Mouse (Mus musculus) hindbrain, embryonic 16.5 days (tissue): Measurements from ENCODE around the gene Itm2b. TPM values are rescaled to one million over a fixed set of nuclear protein-coding genes. Genes with fewer than 3 reads are reported as not detected.

Experiments used
- ATAC-seq: fragments of 200-750 bp; cut with Nextera tagmentation; 2 replicates; pipeline ENCODE4 v1.8.0; 2017; ENCODE audit warnings: moderate TSS enrichment, moderate library complexity
- H3K27ac ChIP-seq: fragments of 300-500 bp; sonication (generic); 2 replicates; pipeline ENCODE4 v1.5.1; 2014; ENCODE audit warnings: low read depth, mild to moderate bottlenecking, control low read depth, low read length, moderate library complexity
- H3K27me3 ChIP-seq: fragments of 300-500 bp; sonication (generic); replicated peaks from 2 replicates; pipeline ENCODE4 v1.6.1; 2014; ENCODE audit warnings: low read length; ENCODE audit not compliant: control insufficient read depth, insufficient read depth
- H3K36me3 ChIP-seq: fragments of 300-500 bp; sonication (generic); 2 replicates; pipeline ENCODE4 v1.6.1; 2014; ENCODE audit warnings: mild to moderate bottlenecking, low read length, moderate library complexity, mixed read lengths; ENCODE audit not compliant: control insufficient read depth, insufficient read depth
- H3K4me1 ChIP-seq: fragments of 300-500 bp; sonication (generic); 2 replicates; pipeline ENCODE4 v1.6.1; 2014; ENCODE audit warnings: low read depth, low read length; ENCODE audit not compliant: control insufficient read depth, insufficient read depth
- H3K4me2 ChIP-seq: fragments of 300-500 bp; sonication (generic); 2 replicates; pipeline ENCODE4 v1.6.1; 2014; ENCODE audit warnings: mild to moderate bottlenecking, low read length, control low read depth, moderate library complexity
- H3K4me3 ChIP-seq: fragments of 300-500 bp; sonication (generic); 2 replicates; pipeline ENCODE4 v1.5.1; 2014; ENCODE audit warnings: mild to moderate bottlenecking, low read length, control low read depth, moderate library complexity
- H3K9ac ChIP-seq: fragments of 300-500 bp; sonication (generic); 2 replicates; pipeline ENCODE4 v1.6.1; 2014; ENCODE audit warnings: low read depth, mild to moderate bottlenecking, control low read depth, low read length, moderate library complexity
- H3K9me3 ChIP-seq: fragments of 300-500 bp; sonication (generic); 2 replicates; pipeline ENCODE4 v1.6.1; 2014; ENCODE audit warnings: mild to moderate bottlenecking, low read length, moderate library complexity; ENCODE audit not compliant: control insufficient read depth
- WGBS: fragments of 180-500 bp; shearing (Covaris S2); extraction: QIAGEN DNeasy Blood & Tissue Kit; methylation state at CpG from one replicate; pipeline ENCODE4 v1.1.7; 2014; 5-methylcytosine and 5-hydroxymethylcytosine counted together
- polyA plus RNA-seq: library from polyadenylated mRNA; unstranded; fragments of >200 nt; fragmentation: Nextera tagmentation; extraction: Ambion mirVana; gene quantifications from 2 replicates; pipeline ENCODE4 v1.2.1, GENCODE M21; 2015

Itm2b gene
- polyA plus RNA-seq, 1 experiment from 2014 or later: 849 TPM

DNA sequence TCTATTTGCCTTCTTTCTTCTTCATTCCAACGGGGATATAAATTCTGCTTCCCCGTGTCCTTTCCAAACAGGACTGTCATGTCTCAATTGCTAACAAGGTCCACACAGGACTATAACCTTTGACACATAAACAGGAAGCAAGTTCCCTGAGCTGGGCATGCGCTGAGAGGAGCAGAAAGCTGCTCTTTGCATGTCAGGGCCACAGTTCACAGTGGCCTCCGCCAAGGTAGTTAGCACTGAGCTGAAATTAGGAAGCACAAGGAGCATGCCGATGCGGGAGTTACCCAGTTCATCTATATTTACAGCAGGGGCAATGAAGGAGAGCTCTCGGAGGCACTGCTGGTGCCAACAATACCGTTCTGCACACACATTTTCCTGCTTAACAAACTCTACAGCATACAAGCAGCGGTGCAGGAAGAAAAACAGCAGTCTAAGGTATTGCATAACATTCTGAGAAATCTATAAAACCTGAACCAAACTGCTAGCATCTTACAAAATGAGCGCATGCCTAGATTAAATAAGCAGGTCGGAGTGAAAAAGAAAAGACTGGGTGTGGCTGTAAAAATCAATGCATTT is 10.7 kb downstream of the Itm2b start:
- peaks cover 3% of the 10 kb centered on the region for H3K4me1 ChIP-seq

DNA sequence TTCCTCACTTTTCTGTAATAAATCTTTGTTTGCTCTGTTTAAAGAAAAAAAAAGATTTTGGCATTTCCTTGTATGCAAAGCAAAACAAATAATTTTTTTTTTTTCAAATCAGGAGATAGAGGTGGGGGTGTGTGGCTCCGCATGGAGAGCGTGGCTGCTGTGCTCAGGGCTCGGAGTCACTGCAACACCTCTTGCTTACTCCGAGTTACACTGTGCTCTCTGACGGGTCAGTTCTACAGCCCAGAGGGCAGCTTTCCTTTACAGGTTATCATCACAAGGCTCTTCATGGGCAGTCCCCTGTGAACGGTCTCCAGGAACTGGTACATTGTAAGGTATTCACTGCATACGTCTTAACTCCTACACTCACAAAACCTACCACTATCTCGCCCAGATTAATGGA is 11.5 kb downstream of the Itm2b start:
- no peak overlapping the region for H3K27ac ChIP-seq
- 83% methylated on average over 8 of the region's 8 CpGs for WGBS
- no peak overlapping the region for H3K4me3 ChIP-seq
- no peaks in the 10 kb centered on the region for H3K9me3 ChIP-seq
- no peaks in the 10 kb centered on the region for H3K36me3 ChIP-seq
- no peak for ATAC-seq
- H3K4me2 ChIP-seq: no peak overlapping the region
- peaks cover 3% of the 10 kb centered on the region for H3K4me1 ChIP-seq
- H3K9ac ChIP-seq: no peak overlapping the region
- no peaks in the 10 kb centered on the region for H3K27me3 ChIP-seq

More for the DNA sequence above, 10.7 kb downstream of the Itm2b start:
- Histone ChIP-seq H3K4me2 (no peak overlapping the region), H3K27ac (no peak overlapping the region), H3K27me3 (no peaks in the 10 kb centered on the region), H3K36me3 (peaks cover 2% of the 10 kb centered on the region; the same call in 1 of the 2 replicates), H3K9ac (no peak overlapping the region), H3K9me3 (no peaks in the 10 kb centered on the region), H3K4me3 (no peak overlapping the region)
- ATAC-seq: no peak
- 70% methylated on average over 11 of the region's 11 CpGs for WGBS

DNA sequence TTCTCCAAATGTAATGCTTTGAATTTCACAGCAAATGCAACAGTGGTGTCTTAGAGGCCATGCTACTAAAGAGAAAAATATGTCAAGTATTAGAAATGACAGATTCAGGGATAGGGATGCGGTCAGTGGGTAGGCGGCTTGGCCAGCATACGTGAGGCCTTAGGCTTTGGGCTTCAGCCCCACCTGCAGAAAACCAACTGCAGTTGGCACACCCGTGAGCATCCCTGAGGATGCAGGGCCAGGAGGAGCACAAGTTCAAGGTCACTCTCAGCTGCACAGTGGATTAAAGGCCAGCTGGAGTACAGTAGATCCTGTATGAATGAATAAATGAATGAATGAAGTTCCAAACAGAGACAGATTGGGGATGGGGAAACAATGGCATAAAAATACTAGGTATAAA is 12.1 kb downstream of the Itm2b start:
- Histone ChIP-seq H3K9ac (no peak overlapping the region), H3K4me1 (peaks cover 3% of the 10 kb centered on the region), H3K9me3 (no peaks in the 10 kb centered on the region), H3K36me3 (peaks cover 1% of the 10 kb centered on the region), H3K27me3 (no peaks in the 10 kb centered on the region), H3K4me2 (no peak overlapping the region), H3K27ac (no peak overlapping the region), H3K4me3 (no peak overlapping the region)
- no peak for ATAC-seq
- WGBS: 89% methylated on average over 4 of the region's 4 CpGs

DNA sequence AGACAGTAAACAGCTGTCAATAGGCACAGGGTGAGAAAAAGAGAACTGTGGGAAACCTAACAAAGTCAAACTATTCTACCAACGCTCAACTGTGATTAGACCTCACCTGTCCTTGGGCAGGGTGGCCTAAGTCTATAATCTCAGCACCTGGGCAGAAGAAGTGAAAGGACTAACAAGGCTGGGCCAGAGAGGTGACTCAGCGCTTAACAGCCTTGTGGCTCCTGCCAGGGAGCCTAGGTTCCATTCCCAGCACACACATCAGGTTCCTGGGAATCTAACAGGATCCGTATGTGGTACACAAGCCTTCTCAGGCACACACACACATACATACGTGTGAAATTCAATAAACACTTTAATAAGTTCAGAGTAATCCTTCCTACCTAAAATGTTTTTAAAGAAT is 13.5 kb downstream of the Itm2b start:
- Histone ChIP-seq H3K4me2 (no peak overlapping the region), H3K9ac (no peak overlapping the region), H3K36me3 (peaks cover 12% of the 10 kb centered on the region), H3K27me3 (no peaks in the 10 kb centered on the region), H3K4me3 (no peak overlapping the region), H3K9me3 (no peaks in the 10 kb centered on the region), H3K4me1 (peaks cover 3% of the 10 kb centered on the region), H3K27ac (no peak overlapping the region)
- WGBS: 93% methylated on average over 4 of the region's 4 CpGs
- ATAC-seq: no peak

DNA sequence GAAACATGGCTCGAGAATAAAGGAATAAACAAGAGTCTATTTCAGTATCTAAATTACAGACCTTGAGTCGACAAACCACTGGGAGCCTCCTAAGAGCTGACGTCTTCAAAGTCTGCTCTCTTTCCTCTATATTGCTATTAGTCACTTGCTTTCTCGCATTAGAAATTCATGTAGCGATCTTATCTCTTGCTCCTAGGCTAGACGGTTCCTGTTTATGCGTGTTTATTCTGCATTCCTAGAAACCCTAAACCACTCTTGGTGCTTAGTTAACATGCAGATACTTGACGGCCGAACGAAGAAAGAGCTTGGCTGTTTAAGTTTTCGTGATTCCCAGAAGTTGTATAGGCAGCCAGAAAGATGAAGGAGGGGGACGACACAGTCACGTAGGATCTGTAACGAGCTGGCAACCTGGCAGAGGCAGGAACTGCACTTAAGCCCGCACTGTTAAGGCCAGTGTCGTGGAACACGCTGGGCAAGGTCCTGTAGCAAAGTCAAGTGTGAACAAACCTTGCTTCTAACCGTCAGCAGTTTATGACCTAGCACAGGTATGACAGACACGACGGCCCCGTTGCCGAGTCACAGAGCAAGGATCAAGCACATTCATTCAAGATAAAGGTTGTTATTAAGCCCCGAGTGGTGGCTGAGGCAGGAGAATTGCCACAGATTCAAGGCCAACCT is 14.3 kb downstream of the Itm2b start:
- Histone ChIP-seq H3K4me2 (no peak overlapping the region), H3K27me3 (no peaks in the 10 kb centered on the region), H3K4me3 (no peak overlapping the region), H3K36me3 (peaks cover 17% of the 10 kb centered on the region), H3K9me3 (no peaks in the 10 kb centered on the region), H3K27ac (no peak overlapping the region), H3K4me1 (peaks cover 3% of the 10 kb centered on the region; the same call in 1 of the 2 replicates), H3K9ac (no peak overlapping the region)
- no peak for ATAC-seq
- WGBS: 89% methylated on average over 23 of the region's 23 CpGs

DNA sequence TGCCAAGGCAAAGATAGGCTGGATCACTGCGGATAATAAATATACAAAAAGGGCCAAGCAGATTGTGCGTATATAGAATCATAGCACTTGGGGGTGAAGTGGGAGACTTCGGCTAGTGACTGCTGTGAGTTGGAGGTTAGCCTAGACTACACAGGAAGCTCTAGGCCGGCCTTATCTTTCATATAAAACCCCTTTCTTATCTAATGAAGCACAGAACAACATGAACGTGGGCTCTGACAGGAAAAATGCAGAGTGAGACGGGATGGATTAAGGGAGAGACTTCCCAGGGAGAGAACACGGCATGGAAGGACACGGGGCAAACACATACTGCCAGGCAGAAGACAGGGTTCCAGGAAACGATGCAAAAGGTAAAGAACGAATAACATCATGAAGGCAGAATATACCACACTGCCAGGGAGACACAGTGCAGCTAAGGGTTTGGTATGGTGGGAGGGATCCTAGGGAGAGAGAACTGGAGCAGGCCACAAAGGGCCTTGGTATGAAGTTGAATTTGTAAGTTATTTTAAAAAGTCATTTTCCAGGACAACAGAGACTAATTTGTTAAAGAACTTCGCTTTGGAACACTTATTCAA is 14.9 kb downstream of the Itm2b start:
- Histone ChIP-seq H3K9me3 (no peaks in the 10 kb centered on the region), H3K9ac (no peak overlapping the region), H3K27me3 (no peaks in the 10 kb centered on the region), H3K36me3 (peaks cover 19% of the 10 kb centered on the region), H3K4me1 (peaks cover 3% of the 10 kb centered on the region; the same call in 1 of the 2 replicates), H3K27ac (no peak overlapping the region), H3K4me2 (no peak overlapping the region), H3K4me3 (no peak overlapping the region)
- ATAC-seq: no peak
- WGBS: 85% methylated on average over 11 of the region's 11 CpGs

DNA sequence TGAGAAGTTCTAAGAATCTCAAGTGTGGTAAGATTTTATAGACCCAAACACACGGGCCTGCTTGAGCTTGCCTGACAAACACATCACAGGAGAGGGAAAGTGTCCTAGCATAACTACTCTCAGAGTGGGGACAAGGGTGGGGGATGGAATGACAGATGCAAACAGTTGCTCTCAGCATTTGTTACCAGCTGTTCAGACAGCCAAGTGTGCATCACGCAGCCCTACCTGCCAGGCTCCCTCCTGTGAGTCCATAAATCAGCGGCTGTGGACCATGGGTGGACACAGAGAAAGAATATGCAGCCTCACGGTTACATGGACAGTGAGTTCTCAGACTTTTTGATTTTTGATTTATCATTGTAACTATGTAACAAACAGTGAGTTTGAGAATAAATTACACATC is 15.5 kb downstream of the Itm2b start:
- Histone ChIP-seq H3K4me1 (peaks cover 3% of the 10 kb centered on the region; the same call in 1 of the 2 replicates), H3K27me3 (no peaks in the 10 kb centered on the region), H3K4me3 (no peak overlapping the region), H3K4me2 (no peak overlapping the region), H3K9me3 (no peaks in the 10 kb centered on the region), H3K27ac (no peak overlapping the region), H3K9ac (no peak overlapping the region), H3K36me3 (peaks cover 22% of the 10 kb centered on the region)
- 78% methylated on average over 4 of the region's 4 CpGs for WGBS
- ATAC-seq: no peak

DNA sequence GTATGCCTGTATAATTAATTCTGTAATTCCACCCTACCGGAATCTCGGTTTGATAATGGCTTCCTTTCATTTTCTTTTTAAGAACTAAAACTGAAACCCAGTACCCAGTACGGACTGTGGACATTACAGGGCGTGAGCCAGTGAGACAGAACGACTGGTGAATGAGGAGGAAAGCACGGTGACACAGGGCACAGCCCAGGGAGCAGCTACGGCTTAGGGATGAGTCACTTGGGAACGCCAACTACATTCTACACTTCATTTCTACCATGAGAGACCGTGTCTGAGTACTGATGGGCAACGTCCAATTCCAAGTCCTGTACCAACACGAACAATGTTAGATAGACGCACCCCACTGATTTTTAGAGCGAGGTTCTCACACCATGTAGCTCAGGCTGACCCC is 16.1 kb downstream of the Itm2b start:
- Histone ChIP-seq H3K4me3 (no peak overlapping the region), H3K36me3 (peaks cover 29% of the 10 kb centered on the region), H3K4me1 (peaks cover 3% of the 10 kb centered on the region; the same call in 1 of the 2 replicates), H3K27me3 (no peaks in the 10 kb centered on the region), H3K9me3 (no peaks in the 10 kb centered on the region), H3K9ac (no peak overlapping the region), H3K4me2 (no peak overlapping the region), H3K27ac (no peak overlapping the region)
- WGBS: 93% methylated on average over 13 of the region's 13 CpGs
- ATAC-seq: no peak

DNA sequence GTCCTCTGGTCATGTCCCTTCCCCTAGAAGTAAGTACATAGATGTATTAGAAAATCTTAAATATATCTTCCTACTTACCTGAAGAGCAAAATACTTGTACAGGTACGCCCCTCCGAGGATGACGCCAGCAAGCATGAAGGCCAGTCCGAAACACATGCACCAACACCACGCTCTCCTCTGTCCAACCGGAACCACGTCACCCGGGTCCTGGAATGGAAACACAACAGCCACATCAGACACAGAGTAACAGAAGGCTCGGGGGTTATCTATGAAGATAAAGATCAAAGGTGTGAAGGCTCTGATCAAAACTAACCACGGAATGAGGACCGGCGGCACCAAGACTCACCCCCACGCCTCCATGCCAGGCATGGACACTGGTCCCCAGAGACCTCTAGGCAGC is 16.9 kb downstream of the Itm2b start:
- Histone ChIP-seq H3K27ac (no peak overlapping the region), H3K4me3 (no peak overlapping the region), H3K4me2 (no peak overlapping the region), H3K9ac (no peak overlapping the region), H3K9me3 (no peaks in the 10 kb centered on the region), H3K4me1 (peaks cover 3% of the 10 kb centered on the region; the same call in 1 of the 2 replicates), H3K27me3 (no peaks in the 10 kb centered on the region), H3K36me3 (peaks cover 34% of the 10 kb centered on the region)
- ATAC-seq: no peak
- 97% methylated on average over 13 of the region's 13 CpGs for WGBS
